Mouse (Mus musculus) heart, postnatal 14 days (tissue): ENCODE data around the gene Pparg. TPM values are rescaled to one million over a fixed set of nuclear protein-coding genes. Genes with fewer than 3 reads are reported as not detected.
A peak's percentile ranks its signal among the peaks of the same experiment; 100 is the strongest.

Experiments used
- DNase-seq, 2 experiments: peaks; one replicate each; pipeline ENCODE4 v3.0.0; 2021 to 2022
- intact Hi-C: fragments of 180-260 bp; cut with DNase I; formaldehyde crosslinking; loops from one replicate; pipeline ENCODE4 v1.15.1; 2025
- long read RNA-seq, 2 experiments: library from polyadenylated mRNA; stranded (forward); transcript quantifications; one replicate each; pipeline ENCODE4 v2.0.0; 2021
- total RNA-seq, 2 experiments: library from RNA; stranded (reverse); gene quantifications; 2 replicates each; pipeline ENCODE4 v1.2.3; 2021

Pparg gene
- 10 to 100 TPM; 14.1 to 21.6 TPM for total RNA-seq
- long read RNA-seq, experiment 1, transcript Pparg-202 (8 exons, 2,125 nt) = major isoform, 11 of 28 reads
- long read RNA-seq, experiment 1, partial matches to known transcripts = 1 of 28 reads
- long read RNA-seq, experiment 1, other reads (novel, unspliced or antisense) = 13 of 28 reads
- long read RNA-seq, experiment 2, transcript Pparg-201 (7 exons, 1,767 nt) = minor isoform, 6 of 29 reads
- long read RNA-seq, experiment 2, transcript Pparg-202 (8 exons, 2,125 nt) = major isoform, 8 of 29 reads
- long read RNA-seq, experiment 2, partial matches to known transcripts = 0 of 29 reads
- long read RNA-seq, experiment 2, other reads (novel, unspliced or antisense) = 12 of 29 reads

GRCm38 (mm10) chr6:115360776-115361605, at the start of gene Pparg:
Pparg (plus strand) TSS chr6:115360951.
- DNase-seq = peak; percentile 67 to 75
- intact Hi-C loops = loop anchor here (2.0 to 10.0 kb wide), 3 partner anchors 90 to 186 kb away; no protein-coding TSS in a partner anchor

GRCm38 (mm10) chr6:115312780-115313179, 48.0 kb upstream of the Pparg start:
- no peak for DNase-seq
- intact Hi-C loops = no loop called here

GRCm38 (mm10) chr6:115313235-115313738, 47.5 kb upstream of the Pparg start:
- intact Hi-C loops = no loop called here

GRCm38 (mm10) chr6:115313910-115314309, 46.8 kb upstream of the Pparg start:
- DNase-seq = no peak
- intact Hi-C loops = no loop called here

More at GRCm38 (mm10) chr6:115313235-115313738, 47.5 kb upstream of the Pparg start:
- no peak for DNase-seq

GRCm38 (mm10) chr6:115315770-115316169, 45.0 kb upstream of the Pparg start:
- DNase-seq = no peak
- intact Hi-C loops = no loop called here

- DNase-seq = peak; percentile 21 to 45
- intact Hi-C loops = no loop called here
These were observed 43.9 kb upstream of the Pparg start for GRCm38 (mm10) chr6:115316811-115317221.

GRCm38 (mm10) chr6:115318811-115319210, 41.9 kb upstream of the Pparg start:
- DNase-seq = no peak
- intact Hi-C loops = no loop called here

GRCm38 (mm10) chr6:115319686-115320085, 41.1 kb upstream of the Pparg start:
- DNase-seq = no peak
- intact Hi-C loops = no loop called here

GRCm38 (mm10) chr6:115320927-115321714, 39.6 kb upstream of the Pparg start:
- DNase-seq = no peak
- intact Hi-C loops = no loop called here

GRCm38 (mm10) chr6:115321883-115322351, 38.8 kb upstream of the Pparg start:
- intact Hi-C loops = no loop called here
- DNase-seq = no peak

GRCm38 (mm10) chr6:115322956-115323355, 37.8 kb upstream of the Pparg start:
- intact Hi-C loops = no loop called here

GRCm38 (mm10) chr6:115330964-115331363, 29.8 kb upstream of the Pparg start:
- no peak for DNase-seq
- intact Hi-C loops = no loop called here

More at GRCm38 (mm10) chr6:115322956-115323355, 37.8 kb upstream of the Pparg start:
- DNase-seq = no peak

- intact Hi-C loops = no loop called here
- DNase-seq = no peak
These were observed 27.6 kb upstream of the Pparg start for GRCm38 (mm10) chr6:115333099-115333694.

- no peak for DNase-seq
- intact Hi-C loops = no loop called here
These were observed 25.2 kb upstream of the Pparg start for GRCm38 (mm10) chr6:115335536-115335935.

- no peak for DNase-seq
- intact Hi-C loops = no loop called here
These were observed 20.7 kb upstream of the Pparg start for GRCm38 (mm10) chr6:115340084-115340483.

- no peak for DNase-seq
- intact Hi-C loops = no loop called here
These were observed 17.7 kb upstream of the Pparg start for GRCm38 (mm10) chr6:115343096-115343495.

GRCm38 (mm10) chr6:115343570-115343969, 17.2 kb upstream of the Pparg start:
- DNase-seq = no peak
- intact Hi-C loops = no loop called here

- DNase-seq = no peak
- intact Hi-C loops = no loop called here
These were observed 16.6 kb upstream of the Pparg start for GRCm38 (mm10) chr6:115344101-115344500.

- intact Hi-C loops = no loop called here
- DNase-seq = no peak
These were observed 16.2 kb upstream of the Pparg start for GRCm38 (mm10) chr6:115344513-115344912.

- intact Hi-C loops = loop anchor here (5.0 kb wide), 1 partner anchor 113 kb away; no protein-coding TSS in a partner anchor
- DNase-seq = no peak
These were observed 15.7 kb upstream of the Pparg start for GRCm38 (mm10) chr6:115345013-115345412.
